Mouse (Mus musculus): ENCODE data around the gene Arl6ip5. TPM values are rescaled to one million over a fixed set of nuclear protein-coding genes. Genes with fewer than 3 reads are reported as not detected.

Arl6ip5 gene
- 100 to 1,000 TPM; 114 to 145 (median 129) TPM for total RNA-seq (2022)

GRCm38 (mm10) chr6:97210191-97210961 is at the start of gene Arl6ip5:
Gene Arl6ip5, plus strand, starts transcription at chr6:97210689.
- DNase-seq, result peak; percentile 87

DNA sequence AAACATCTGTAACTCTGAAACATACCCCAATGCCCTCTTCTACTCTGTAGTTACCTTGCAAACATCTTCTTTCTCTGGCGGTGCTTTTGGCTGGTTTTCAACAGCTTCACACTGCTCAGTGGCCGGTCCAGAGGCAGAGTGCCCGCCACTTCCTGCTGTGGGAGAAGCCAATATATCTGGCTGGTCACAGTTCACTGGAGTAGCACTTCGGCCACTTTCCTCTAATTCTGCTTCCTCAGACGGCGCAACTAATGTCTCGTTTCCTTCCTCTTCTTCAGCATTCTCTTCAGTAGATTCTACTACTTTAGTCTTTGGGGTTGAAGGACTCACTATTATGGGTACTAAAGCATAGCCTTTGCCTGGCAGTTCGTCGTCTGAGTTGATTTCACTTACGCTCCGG is 34.8 kb upstream of the Arl6ip5 start:
- DNase-seq, result no peak

- peak; percentile 94 for DNase-seq
Measured at GRCm38 (mm10) chr6:97178491-97179366, 31.8 kb upstream of the Arl6ip5 start, which contains the start of gene Tmf1. Gene Tmf1, minus strand, starts transcription at chr6:97179122.

DNA sequence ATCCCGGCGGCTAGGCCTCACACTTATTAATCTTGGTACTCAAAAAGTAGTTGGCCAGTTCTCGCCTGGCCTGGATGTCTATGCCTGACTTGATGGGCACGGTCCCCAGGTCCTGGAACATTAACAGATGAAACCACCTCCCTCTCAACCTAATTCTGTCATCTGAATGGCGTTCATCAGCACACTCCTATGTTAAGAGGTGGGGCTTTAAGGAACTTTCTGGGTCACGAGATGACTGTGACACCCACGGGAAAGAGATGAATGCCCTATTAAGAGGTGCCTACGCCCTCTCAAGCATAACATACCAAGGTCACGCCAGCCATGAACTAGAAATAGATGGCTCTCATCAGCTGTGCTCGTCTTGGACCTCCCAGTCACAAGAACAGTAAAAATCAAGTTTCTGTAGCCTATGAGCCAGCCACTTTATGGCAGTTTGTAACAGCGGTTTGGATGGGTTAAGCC is 31.1 kb upstream of the Arl6ip5 start:
- no peak for DNase-seq

GRCm38 (mm10) chr6:97200437-97200836 is 10.1 kb upstream of the Arl6ip5 start:
- no peak for DNase-seq

DNA sequence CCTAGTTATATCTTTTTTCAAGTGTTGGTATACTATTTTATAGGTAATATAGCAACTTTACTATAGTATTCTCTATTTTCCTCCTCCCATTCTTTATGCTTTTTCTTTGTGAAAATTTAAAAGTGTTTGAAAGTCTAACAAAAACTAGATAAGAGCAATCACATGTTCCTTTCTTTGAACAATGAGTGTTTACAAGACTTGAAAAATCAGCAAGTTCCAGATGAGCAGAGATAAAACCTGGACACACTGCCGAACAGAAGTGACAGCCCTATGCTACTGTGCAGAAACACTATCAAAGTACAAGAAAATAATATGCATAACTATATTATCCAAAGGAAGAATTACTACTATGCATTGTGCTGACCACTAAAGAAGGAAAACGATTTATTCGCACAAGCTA is 8.0 kb upstream of the Arl6ip5 start:
- no peak for DNase-seq

DNA sequence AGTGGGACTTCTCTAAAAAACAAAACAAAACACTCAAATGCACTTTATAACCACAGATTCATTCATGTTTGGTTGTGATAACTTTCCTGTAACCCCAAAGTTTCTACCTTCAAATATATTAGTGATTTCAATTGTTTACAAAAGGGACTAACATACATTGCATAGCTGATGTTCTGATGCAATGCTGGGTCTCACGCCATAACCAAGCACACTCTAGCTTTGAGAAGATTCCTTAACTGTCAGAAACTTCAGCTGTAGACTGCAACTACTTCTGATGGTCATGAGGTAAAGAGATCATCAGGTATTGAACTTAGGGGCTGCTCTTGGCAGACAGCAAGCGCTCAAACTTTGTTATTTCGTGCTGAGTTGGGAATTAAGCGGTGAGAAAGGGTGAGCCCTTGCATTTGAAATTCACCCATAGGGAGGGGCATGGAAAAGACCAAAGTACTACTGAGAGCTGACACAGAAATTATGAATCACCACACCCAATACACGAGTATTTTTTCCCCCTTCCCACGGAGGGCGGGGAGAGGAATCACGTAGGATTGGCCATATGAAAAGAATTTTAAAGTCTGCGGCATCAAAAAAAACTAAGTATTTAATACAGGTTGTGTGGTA is 6.1 kb upstream of the Arl6ip5 start:
- no peak for DNase-seq

- peak; percentile 45 for DNase-seq
Measured at GRCm38 (mm10) chr6:97204952-97205351, 5.5 kb upstream of the Arl6ip5 start.

DNA sequence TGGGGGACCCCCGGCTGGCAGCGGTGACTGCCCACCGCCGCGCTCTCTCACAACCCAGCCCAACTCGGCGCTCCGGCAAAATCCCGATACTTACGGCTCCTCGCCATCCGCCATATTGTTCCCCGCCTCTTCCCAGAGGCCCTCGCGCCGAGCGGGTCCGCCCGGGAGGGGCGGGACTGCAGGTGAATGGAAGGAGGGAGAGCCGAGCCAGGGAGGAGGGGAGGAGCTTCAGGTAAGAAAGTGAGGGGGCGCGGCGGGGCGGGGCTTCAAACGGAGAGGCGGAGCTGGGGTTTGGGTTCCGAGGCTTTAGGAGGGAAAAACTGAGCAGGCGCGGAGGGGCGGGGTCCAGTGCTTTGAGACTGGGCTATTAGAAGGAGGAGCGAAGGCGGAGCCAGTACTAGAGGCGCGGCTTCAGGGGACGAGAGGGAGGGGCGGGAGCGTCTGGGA is 5.0 kb upstream of the Arl6ip5 start, which contains the start of gene Uba3:
Gene Uba3, minus strand, starts transcription at position 209 of the 447 bp plus-strand sequence.
- DNase-seq, result peak; percentile 99

- DNase-seq, result no peak
Measured at GRCm38 (mm10) chr6:97207085-97207484, 3.4 kb upstream of the Arl6ip5 start.

DNA sequence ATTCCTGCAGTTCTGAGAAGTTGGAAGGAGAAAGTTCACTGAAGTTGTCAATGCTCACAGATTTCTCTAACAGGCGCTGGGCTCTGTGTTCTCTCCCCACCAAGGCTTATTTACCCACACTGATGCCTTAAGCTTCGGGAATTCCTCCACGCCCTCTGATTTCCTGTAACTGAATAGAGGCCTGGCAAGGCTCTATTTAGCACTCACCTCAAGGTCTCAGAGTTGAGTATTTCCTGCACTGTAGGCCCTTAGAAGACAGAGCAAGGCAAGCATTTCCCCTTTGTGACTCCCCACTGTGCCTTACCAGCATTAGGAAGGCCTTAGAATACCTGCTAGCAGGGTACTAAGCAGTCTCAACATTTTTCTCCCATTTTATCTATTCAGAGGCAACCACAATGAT is 2.1 kb upstream of the Arl6ip5 start:
- no peak for DNase-seq

DNA sequence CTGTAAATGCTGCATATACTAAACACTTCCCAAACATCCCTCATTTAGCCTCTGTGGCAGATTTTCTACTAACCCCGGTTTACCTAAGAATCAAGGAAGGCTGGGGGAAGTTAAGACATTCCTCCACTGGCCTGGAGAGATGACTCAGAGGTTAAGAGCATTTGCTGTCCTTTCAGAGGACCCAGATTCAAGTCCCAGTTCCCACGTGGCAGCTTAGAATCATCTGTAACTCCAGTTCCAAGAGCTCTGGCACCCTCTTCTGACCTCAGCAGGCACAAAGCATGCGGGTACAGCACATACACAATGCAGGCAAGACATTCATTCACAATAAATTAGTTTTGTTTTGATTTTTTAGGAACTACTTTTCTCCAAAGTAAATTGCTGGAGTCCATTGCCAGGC is 1.3 kb upstream of the Arl6ip5 start:
- no peak for DNase-seq

DNA sequence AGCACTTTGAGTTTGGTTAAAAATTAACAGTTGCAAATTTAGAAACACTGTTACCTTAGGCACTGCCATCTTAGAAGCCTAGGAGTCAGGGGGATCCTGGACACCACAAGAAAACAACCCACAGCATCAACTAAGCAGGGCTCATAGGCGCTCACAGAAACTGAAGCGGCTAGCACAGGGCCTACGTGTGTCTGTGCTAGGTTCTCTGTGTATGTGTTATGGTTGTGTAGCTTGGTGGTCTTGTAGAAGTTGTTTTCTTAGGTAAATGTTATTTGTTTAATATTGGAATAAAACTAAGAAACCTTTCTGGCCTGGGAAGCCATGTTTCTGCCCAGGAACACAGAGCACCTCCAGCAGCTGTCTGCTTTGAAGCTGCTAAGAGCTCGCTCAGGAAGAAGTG is 738 bp upstream of the Arl6ip5 start:
- DNase-seq, result no peak

GRCm38 (mm10) chr6:97210962-97211601 is 593 bp downstream of the Arl6ip5 start:
- no peak for DNase-seq

DNA sequence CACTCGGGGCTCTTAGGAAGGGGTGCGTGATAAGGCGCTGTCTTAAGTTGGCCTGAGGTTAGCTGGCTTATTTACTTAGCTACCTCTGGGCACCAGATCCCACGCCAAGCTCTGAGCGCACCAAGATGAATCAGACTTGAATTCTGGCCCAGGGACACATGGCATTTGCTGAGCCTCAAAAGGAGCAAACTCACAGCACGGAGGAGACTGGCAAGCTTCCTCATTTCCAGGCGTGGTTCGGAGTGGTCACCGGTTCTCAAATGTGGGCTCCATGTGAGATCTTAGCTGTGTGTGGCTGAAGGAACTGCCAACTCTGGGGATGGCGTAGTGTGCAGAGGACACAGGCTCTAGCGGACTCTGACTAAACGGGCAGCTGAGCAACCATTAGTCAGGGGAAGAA is 1.5 kb downstream of the Arl6ip5 start:
- peak; percentile 68 for DNase-seq

DNA sequence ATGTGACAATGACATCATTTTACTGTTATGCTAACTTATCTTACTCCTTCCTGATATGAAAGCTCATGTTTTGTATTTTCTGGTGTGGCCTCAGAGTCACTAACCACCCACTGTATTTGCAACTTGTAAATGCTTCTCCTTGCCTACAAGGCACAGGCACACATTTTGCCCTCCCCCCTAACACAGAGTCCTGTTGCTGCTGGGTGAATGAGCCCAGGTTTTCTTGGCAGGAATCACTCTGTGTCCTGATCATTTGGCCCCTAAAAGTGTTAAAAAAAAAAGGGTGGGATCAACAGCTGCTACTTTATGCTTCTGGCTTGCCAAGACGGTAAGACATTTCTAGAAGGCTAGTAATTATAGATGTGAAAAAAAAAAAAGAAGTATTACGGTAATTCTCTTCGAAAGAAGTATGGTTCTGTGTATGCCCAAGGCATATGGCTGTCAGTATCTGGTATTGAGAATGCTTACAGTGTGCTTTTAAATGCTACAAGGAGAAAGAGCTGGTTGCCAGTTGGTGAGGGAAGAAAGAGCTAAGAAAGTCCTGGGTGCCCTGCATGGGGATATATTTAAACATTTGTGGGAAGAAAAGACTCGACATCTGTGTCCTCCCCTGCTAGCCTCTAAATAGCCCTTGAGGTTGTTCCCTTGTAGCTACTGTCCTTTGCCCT is 5.8 kb downstream of the Arl6ip5 start:
- DNase-seq, result no peak

GRCm38 (mm10) chr6:97220672-97221071 is 10.2 kb downstream of the Arl6ip5 start:
- no peak for DNase-seq

GRCm38 (mm10) chr6:97221205-97222025 is 10.9 kb downstream of the Arl6ip5 start:
- DNase-seq, result no peak

DNA sequence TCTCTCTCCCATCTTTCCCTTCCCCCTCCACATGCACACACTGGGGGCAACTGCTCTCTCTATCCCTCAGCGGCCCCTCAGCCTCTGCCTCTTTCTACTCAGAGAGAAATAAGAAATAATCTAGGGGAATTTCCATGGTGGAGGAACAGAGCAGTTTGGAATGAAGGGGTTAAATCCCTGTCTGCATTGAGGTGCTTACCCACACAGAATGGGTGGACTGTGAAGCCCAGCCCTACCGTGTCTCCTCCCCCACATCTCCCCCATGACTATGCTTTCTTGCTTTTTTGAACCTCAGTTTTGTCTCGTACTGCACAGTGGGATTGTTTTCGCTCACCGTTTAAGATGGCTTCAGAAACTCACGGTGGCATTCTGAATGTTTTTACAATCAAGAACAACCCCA is 11.8 kb downstream of the Arl6ip5 start:
- no peak for DNase-seq

DNA sequence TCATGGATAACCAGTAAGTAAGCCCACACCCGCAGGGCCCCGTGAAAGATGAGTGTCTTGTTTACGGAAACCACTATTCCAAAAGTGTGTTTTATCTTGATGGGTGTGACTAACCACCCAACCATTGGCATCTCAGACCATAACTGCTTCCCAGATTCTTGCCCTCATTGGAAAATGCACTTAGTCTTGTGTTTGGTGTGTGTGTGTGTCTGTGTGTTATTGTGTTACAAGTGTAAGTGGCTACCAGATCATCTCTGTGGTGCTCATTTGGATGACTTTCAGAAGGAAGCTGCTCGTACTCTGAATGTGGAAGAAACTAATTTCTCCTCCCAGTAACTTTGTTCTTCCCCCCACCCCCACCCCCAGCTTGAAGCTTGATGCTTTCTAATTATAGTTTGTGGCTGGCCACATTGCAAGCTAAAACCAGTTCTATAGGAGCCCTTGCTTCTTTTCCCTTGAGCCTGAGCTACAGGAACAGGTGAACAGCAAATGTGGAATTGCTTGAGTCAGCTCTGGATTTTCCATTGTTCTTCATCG is 12.5 kb downstream of the Arl6ip5 start:
- DNase-seq, result no peak

DNA sequence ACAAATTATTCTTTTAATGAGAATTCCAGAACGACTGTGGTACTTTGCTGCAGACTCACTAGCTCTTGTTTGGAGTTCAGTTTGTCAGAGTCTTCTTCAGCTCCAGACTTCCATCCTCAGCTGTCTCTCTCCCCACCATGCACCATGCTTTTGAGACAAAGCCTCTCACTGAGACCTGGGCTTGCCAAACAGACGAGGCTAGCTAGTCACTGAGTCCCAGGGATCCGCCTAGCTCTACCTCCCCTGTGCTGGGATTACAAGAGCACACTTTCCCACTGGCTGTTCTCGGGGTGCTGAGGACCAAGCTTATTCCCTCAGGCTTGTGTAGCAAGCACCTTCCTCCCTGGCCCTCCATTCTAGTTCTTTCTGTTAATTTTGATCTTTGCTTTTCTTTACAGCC is 13.1 kb downstream of the Arl6ip5 start:
- DNase-seq, result no peak
